ENCODE assay signal across 26 mouse cellular contexts in genomic region chr3:87783282-87784023, GRCm38 (mm10). TPM values are rescaled to one million over a fixed set of nuclear protein-coding genes. Genes with fewer than 3 reads are reported as not detected.
DNase-seq lines count a peak whose midpoint lies in the region; ATAC-seq and TF ChIP-seq lines count a peak whose summit lies in the region.
"Had no signal": no experiment of that assay in that cellular context is flagged by ENCODE, and none has a peak within 500 bp of the region (broad histone marks: within the 10 kb centered on the region; RNA-seq: fewer than 3 reads in every experiment).

No protein-coding gene starts in this region.

- no peak overlapping the region for H3K4me2 ChIP-seq in heart, embryonic 12.5 days
- H3K4me2 ChIP-seq: heart, embryonic 15.5 days; hindbrain, embryonic 15.5 days; intestine, embryonic 15.5 days; liver, embryonic 13.5 days; lung, embryonic 15.5 days; midbrain, embryonic 13.5 days; neural tube, embryonic 12.5 days had no signal

- DNase-seq in heart, adult 11 months: peak; percentile 93
- DNase-seq in kidney, postnatal 10 days: peak; percentile 38
- no peak for DNase-seq in kidney, adult 2 months
- peak; percentile 69 for DNase-seq in A20 (ENCODE audit: low read depth, low spot score)
- peak; percentile 14 for DNase-seq in ES-CJ7 (ENCODE audit: low read depth, low spot score)
- no peak for DNase-seq in urinary bladder, postnatal 36 days (ENCODE audit: low spot score in 2 of 2)
- DNase-seq in left cerebral cortex, adult 8-10 months (ENCODE audit: low spot score in 2 of 2): no peak
- DNase-seq: adrenal gland, postnatal 14 days; cerebellum, adult 9-10 months; gastrocnemius, postnatal 36 days; heart, postnatal 36 days; kidney, postnatal 4 days; liver, embryonic 13.5 days; retina, postnatal 1 day; right cerebral cortex, postnatal 25 days; thymus, postnatal 36 days had no signal

- ATAC-seq in heart, embryonic 12.5 days (ENCODE audit: insufficient number of reproducible peaks, low FRiP score): no peak
- ATAC-seq: intestine, embryonic 15.5 days; midbrain, embryonic 13.5 days had no signal

- no peaks in the 10 kb centered on the region for H3K9me3 ChIP-seq in heart, embryonic 12.5 days (replicated peaks)
- H3K9me3 ChIP-seq: heart, embryonic 15.5 days; hindbrain, embryonic 15.5 days; intestine, embryonic 15.5 days; liver, embryonic 13.5 days; lung, embryonic 15.5 days; midbrain, embryonic 13.5 days; neural tube, embryonic 12.5 days had no signal

- peaks cover 14% of the 10 kb centered on the region for H3K4me1 ChIP-seq in heart, embryonic 12.5 days (replicated peaks)
- H3K4me1 ChIP-seq in kidney, adult 2 months (ENCODE audit: control insufficient read depth, insufficient read depth, low read length): no peaks in the 10 kb centered on the region
- H3K4me1 ChIP-seq: liver, embryonic 13.5 days had no signal

- H3K27ac ChIP-seq in heart, embryonic 12.5 days (ENCODE audit: poor library complexity, severe bottlenecking): no peak overlapping the region
- H3K27ac ChIP-seq in kidney, adult 2 months (ENCODE audit: insufficient read depth, low read depth, low read length): no peak overlapping the region
- H3K27ac ChIP-seq: heart, embryonic 15.5 days; hindbrain, embryonic 15.5 days; intestine, embryonic 15.5 days; liver, embryonic 13.5 days; lung, embryonic 15.5 days; midbrain, embryonic 13.5 days; neural tube, embryonic 12.5 days had no signal

- 82% methylated on average over 25 of the region's 25 CpGs for WGBS in heart, embryonic 12.5 days
- 81% methylated on average over 25 of the region's 25 CpGs for WGBS in kidney, adult 2 months

- no peaks in the 10 kb centered on the region for H3K36me3 ChIP-seq in heart, embryonic 12.5 days
- H3K36me3 ChIP-seq in kidney, adult 2 months (ENCODE audit: control insufficient read depth, insufficient read depth, low read length): no peaks in the 10 kb centered on the region
- H3K36me3 ChIP-seq: heart, embryonic 15.5 days; hindbrain, embryonic 15.5 days; intestine, embryonic 15.5 days; liver, embryonic 13.5 days; lung, embryonic 15.5 days; midbrain, embryonic 13.5 days; neural tube, embryonic 12.5 days had no signal

- peaks cover 56% of the 10 kb centered on the region for H3K27me3 ChIP-seq in heart, embryonic 12.5 days (replicated peaks)
- no peaks in the 10 kb centered on the region for H3K27me3 ChIP-seq in kidney, adult 2 months (replicated peaks; ENCODE audit: control insufficient read depth, insufficient read depth, low read length)
- H3K27me3 ChIP-seq: hindbrain, embryonic 15.5 days had no signal

- no peak overlapping the region for H3K4me3 ChIP-seq in heart, embryonic 12.5 days
- H3K4me3 ChIP-seq in kidney, adult 2 months (ENCODE audit: insufficient read depth, low read depth, low read length): no peak overlapping the region
- H3K4me3 ChIP-seq: heart, embryonic 15.5 days; hindbrain, embryonic 15.5 days; intestine, embryonic 15.5 days; liver, embryonic 13.5 days; lung, embryonic 15.5 days; midbrain, embryonic 13.5 days; neural tube, embryonic 12.5 days had no signal

- no peak for TF ChIP-seq CTCF in kidney, adult 2 months (conservative IDR thresholded peaks at IDR 0.05; ENCODE audit: insufficient read depth, insufficient read length, low read depth, low read length)

- H3K9ac ChIP-seq in heart, embryonic 12.5 days: no peak overlapping the region
- H3K9ac ChIP-seq: heart, embryonic 15.5 days; hindbrain, embryonic 15.5 days; intestine, embryonic 15.5 days; liver, embryonic 13.5 days; lung, embryonic 15.5 days; midbrain, embryonic 13.5 days; neural tube, embryonic 12.5 days had no signal

- TF ChIP-seq POLR2A in kidney, adult 2 months (IDR thresholded peaks at IDR 0.05; ENCODE audit: low read depth, low read length): no peak

RNA-seq across cellular contexts. Expression of gene Ntrk1, which starts 11.5 kb away (rescaled TPM):
- polyA plus RNA-seq in heart, embryonic 12.5 days (2016; fragmentation: Nextera tagmentation; extraction: Ambion mirVana): 0.26 and 0.30 TPM in 2 replicates
- 2.5 and 4.5 TPM in 2 replicates for polyA plus RNA-seq in kidney, adult 2 months (2012; rRNA removed)
- total RNA-seq in left cerebral cortex, adult 8-10 months (2022): 1 to 10 TPM; 1.9 to 3.0 (median 2.5) TPM
- total RNA-seq: gastrocnemius, adult 18-20 months; gastrocnemius, postnatal 36 days; megakaryocyte progenitor cell, adult 5-6 weeks had no signal

RNA-seq across cellular contexts. Expression of gene Insrr, which starts 13.3 kb away (rescaled TPM):
- 0.21 TPM in 1 of 2 replicates, not detected in the other for polyA plus RNA-seq in heart, embryonic 12.5 days (2016; fragmentation: Nextera tagmentation; extraction: Ambion mirVana)
- 23.9 and 27.8 TPM in 2 replicates for polyA plus RNA-seq in kidney, adult 2 months (2012; rRNA removed)
- total RNA-seq in left cerebral cortex, adult 8-10 months (2022): 1 to 10 TPM in 2 of 4 experiments, under 1 TPM in 2; 0.66 to 1.6 (median 1.1) TPM
- total RNA-seq: gastrocnemius, adult 18-20 months; gastrocnemius, postnatal 36 days; heart, adult 8-10 months had no signal

RNA-seq across cellular contexts. Expression of gene Lrrc71, which starts 35.0 kb away (rescaled TPM):
- 0.30 and 0.46 TPM in 2 replicates for polyA plus RNA-seq in heart, embryonic 12.5 days (2016; fragmentation: Nextera tagmentation; extraction: Ambion mirVana)
- 0.20 and 0.48 TPM in 2 replicates for polyA plus RNA-seq in kidney, adult 2 months (2012; rRNA removed)
- total RNA-seq in left cerebral cortex, adult 8-10 months (2022): 1 to 10 TPM in 2 of 4 experiments, under 1 TPM in 2; 0.57 to 2.5 (median 1.3) TPM
- total RNA-seq: gastrocnemius, adult 18-20 months; megakaryocyte progenitor cell, adult 5-6 weeks had no signal

RNA-seq across cellular contexts. Expression of gene Pear1, which starts 40.7 kb away (rescaled TPM):
- polyA plus RNA-seq in heart, embryonic 12.5 days (2016; fragmentation: Nextera tagmentation; extraction: Ambion mirVana): 15.7 and 16.1 TPM in 2 replicates
- 60.5 and 71.0 TPM in 2 replicates for polyA plus RNA-seq in kidney, adult 2 months (2012; rRNA removed)
- 10 to 100 TPM in 1 of 4 experiments, 1 to 10 TPM in 3; 8.3 to 10.1 (median 9.5) TPM for total RNA-seq in left cerebral cortex, adult 8-10 months (2022)

Comparison
In these comparisons a context has a peak if more than half of its experiments do, and no peak if none do; other contexts are left out.
1. DNase-seq: peak in heart, adult 11 months (single experiment), kidney, postnatal 10 days (single experiment), A20 (single experiment) and ES-CJ7 (single experiment); none in kidney, adult 2 months (single experiment), urinary bladder, postnatal 36 days (0 of 2) and left cerebral cortex, adult 8-10 months (0 of 2).
2. RNA of gene Insrr, which starts 13.3 kb away (polyA plus RNA-seq): 23.9 to 27.8 TPM in kidney, adult 2 months; 0.21 TPM in heart, embryonic 12.5 days; every median in the first group is over 10 times any median in the second.